Mouse (Mus musculus): ENCODE measurements around the gene Sh3d21. TPM values are rescaled to one million over a fixed set of nuclear protein-coding genes. Genes with fewer than 3 reads are reported as not detected.

Sh3d21 gene
- polyA plus RNA-seq, 1 experiment from 2014 or later: 1.3 TPM

DNA sequence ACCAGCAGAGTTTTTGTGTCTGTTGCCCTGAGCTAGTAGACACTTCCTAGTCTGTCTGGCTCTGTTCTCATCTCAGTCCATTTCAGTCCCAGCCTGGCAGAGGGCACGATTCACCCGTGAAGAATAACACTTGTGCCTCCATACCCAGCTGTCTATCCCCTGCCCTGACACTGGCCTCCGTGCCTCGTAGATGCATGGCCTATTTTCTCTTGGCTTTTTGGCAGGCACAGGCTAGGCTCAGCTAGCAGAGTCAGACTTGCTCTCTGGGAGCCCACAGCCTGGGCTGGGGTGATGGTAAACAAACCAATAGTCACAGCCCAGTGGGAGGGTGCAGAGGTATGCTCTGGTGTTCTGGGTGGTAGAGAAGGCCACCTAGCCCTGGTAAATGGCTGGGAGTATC, 50.0 kb downstream of the Sh3d21 start:
- Histone ChIP-seq H3K4me1 (peaks cover 32% of the 10 kb centered on the region), H3K9me3 (no peaks in the 10 kb centered on the region), H3K27ac (no peak overlapping the region), H3K27me3 (replicated peaks) (no peaks in the 10 kb centered on the region), H3K36me3 (replicated peaks) (no peaks in the 10 kb centered on the region), H3K4me2 (no peak overlapping the region), H3K4me3 (no peak overlapping the region), H3K9ac (no peak overlapping the region)
- no peak for ATAC-seq (replicated peaks)
- WGBS: 77% methylated on average over 4 of the region's 4 CpGs

DNA sequence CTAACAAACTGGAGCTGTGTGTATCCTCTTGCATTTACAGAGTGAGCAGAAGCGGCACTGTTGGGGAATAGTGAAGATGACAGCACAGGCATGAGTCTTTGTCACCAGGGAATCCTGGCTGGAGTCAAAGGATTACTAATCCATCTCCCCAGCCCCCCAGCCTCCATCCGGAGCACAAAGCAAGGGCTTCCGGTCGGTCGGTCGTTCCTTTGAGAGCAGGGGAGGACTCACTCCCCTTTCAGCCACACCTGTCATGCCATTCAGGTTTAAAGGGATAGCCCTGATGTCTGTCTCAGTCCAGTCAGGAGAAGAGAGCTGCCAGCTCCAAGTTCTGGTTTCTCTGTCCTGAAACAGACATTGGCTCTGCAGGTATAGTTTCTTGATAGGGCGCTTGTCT, 52.1 kb downstream of the Sh3d21 start:
- Histone ChIP-seq H3K9me3 (no peaks in the 10 kb centered on the region), H3K36me3 (replicated peaks) (no peaks in the 10 kb centered on the region), H3K4me1 (peaks cover 48% of the 10 kb centered on the region), H3K27ac (peak overlapping the region; percentile 72), H3K4me3 (no peak overlapping the region), H3K9ac (0 out of 2 replicates have a peak overlapping the region, but pooled peaks have one; percentile 7), H3K27me3 (replicated peaks) (no peaks in the 10 kb centered on the region), H3K4me2 (0 out of 2 replicates have a peak overlapping the region, but pooled peaks have one; percentile 3)
- ATAC-seq (replicated peaks): no peak
- 14% methylated on average over 7 of the region's 7 CpGs for WGBS

DNA sequence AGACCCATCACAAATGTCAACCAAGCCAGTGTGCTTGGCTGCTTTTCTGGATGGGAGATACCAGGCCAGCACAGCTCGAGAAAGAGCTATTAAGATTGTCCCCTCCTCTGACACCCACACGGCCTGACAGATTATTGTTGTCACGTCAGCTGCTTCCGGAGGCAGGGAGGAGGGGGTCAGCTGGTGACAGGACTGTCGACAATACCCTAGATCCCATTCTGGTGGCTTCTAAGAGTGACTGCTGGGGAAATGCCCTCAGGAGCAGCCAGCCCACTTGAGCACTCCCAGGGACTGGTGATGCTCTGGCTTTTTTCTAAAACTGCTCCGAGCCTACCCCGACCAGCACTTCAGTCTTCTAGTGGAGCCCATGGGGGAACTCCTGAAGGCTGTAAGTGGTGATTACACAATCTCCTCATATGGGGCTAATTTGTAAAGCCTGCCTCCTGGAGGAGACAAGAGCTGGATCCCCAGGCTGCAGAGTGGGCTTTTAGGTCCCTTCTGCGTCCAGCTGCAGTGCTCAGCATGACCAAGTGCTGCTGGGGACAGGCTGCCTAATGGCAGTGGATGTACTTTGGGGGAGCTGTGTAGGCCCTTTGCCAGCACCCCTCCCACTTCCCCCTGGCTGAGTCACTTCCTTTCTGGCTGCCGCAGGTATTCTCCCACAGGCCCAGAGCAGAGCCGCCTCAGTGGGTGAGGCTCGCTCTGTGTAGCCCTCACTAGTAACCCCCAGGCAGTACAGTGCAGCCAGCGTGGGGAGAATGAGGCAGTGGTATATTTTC, 52.7 kb downstream of the Sh3d21 start:
- Histone ChIP-seq H3K27me3 (replicated peaks) (no peaks in the 10 kb centered on the region), H3K9me3 (no peaks in the 10 kb centered on the region), H3K4me3 (no peak overlapping the region), H3K4me2 (0 out of 2 replicates have a peak overlapping the region, but pooled peaks have one; percentile 3), H3K4me1 (peaks cover 54% of the 10 kb centered on the region), H3K36me3 (replicated peaks) (no peaks in the 10 kb centered on the region), H3K9ac (0 out of 2 replicates have a peak overlapping the region, but pooled peaks have one; percentile 7), H3K27ac (peak overlapping the region; percentile 72)
- peak; percentile 46 for ATAC-seq (replicated peaks)
- WGBS: 7% methylated on average over 12 of the region's 12 CpGs

DNA sequence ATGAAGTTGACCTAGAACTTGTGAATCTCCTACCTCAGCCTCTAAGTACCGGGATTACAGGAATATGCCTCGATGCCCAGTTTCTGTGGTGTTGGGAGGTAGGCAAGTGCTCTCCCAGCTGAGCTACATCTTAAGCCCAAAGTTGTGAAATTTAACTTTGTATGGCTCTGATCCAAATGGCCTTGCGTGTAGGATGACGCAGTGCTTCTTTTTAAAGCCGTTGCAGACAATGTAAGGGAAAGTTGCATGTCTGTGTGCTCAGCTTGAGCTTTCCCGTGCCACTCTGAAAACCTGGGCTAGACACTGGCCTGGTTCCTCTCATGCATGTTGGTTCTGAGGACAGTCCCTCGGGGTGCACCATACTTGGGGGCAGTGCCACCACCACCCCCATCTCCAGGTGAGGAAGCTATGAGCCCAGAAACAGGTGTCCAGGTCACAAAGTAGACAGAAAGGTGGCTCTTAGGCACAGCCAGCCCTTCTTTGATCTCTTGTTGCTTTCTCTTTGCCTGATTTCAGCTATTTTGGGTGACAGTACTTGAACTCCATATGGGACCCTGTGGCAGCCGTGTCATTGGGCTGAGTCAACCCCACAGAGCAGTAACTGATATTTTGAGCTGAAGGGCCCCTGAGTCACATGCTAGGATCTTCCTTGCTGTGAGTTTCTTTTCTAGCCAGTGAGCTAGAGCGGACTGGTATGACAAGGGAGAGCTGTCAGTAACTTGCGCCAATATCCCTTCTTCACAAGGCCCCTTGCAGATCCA, 53.5 kb downstream of the Sh3d21 start:
- H3K9ac ChIP-seq: no peak overlapping the region
- H3K36me3 ChIP-seq (replicated peaks): no peaks in the 10 kb centered on the region
- 74% methylated on average over 10 of the region's 10 CpGs for WGBS
- no peaks in the 10 kb centered on the region for H3K27me3 ChIP-seq (replicated peaks)
- H3K9me3 ChIP-seq: no peaks in the 10 kb centered on the region
- ATAC-seq (replicated peaks): no peak
- no peak overlapping the region for H3K4me3 ChIP-seq
- peak overlapping the region; percentile 72 for H3K27ac ChIP-seq
- peaks cover 61% of the 10 kb centered on the region for H3K4me1 ChIP-seq
- no peak overlapping the region for H3K4me2 ChIP-seq

GRCm38 (mm10) chr4:126108061-126108740, 55.1 kb downstream of the Sh3d21 start:
- Histone ChIP-seq H3K36me3 (replicated peaks) (no peaks in the 10 kb centered on the region), H3K9me3 (no peaks in the 10 kb centered on the region), H3K27me3 (replicated peaks) (no peaks in the 10 kb centered on the region), H3K9ac (no peak overlapping the region; the same call in 1 of the 2 replicates), H3K4me3 (no peak overlapping the region), H3K4me2 (no peak overlapping the region; the same call in 1 of the 2 replicates), H3K4me1 (peaks cover 69% of the 10 kb centered on the region), H3K27ac (peak overlapping the region; percentile 56)
- WGBS: 20% methylated on average over 8 of the region's 8 CpGs
- no peak for ATAC-seq (replicated peaks)

DNA sequence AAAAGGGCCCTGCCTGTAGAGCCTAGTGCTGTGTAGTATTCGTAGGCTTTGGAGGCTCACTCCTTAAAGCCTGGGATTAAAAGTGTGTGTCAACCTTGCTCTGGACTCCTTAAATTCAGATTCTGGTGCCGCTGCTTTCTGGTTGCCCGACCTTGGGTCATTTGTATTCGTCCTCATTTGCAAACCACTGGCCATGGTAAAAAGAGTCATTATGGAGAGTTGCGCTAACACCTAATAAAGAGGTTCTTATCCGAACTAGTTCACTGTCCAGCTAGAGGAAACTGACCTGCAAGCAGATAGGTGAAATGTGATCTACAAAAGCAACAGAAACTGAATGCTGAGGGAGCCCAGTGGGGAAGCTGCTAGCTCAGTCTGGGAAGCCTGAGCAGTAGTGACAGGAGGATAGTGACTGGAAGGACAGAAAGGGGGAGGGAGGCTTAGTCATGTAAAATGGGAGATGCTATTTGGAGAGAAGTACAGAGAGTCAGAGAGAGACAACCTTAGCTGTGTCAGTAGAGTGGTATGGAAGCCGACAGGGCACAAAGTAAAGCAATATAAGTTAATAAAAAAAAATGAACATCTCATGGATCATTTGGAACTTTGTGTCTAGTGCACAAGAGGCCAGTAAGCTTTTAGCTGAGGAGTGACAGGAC, 58.0 kb downstream of the Sh3d21 start:
- 47% methylated on average over 7 of the region's 7 CpGs for WGBS
- no peak overlapping the region for H3K27ac ChIP-seq
- H3K9ac ChIP-seq: peak overlapping the region; percentile 89; the same call in 1 of the 2 replicates
- no peak for ATAC-seq (replicated peaks)
- H3K27me3 ChIP-seq (replicated peaks): no peaks in the 10 kb centered on the region
- no peaks in the 10 kb centered on the region for H3K36me3 ChIP-seq (replicated peaks)
- peak overlapping the region; percentile 96 for H3K4me3 ChIP-seq
- no peaks in the 10 kb centered on the region for H3K9me3 ChIP-seq
- H3K4me2 ChIP-seq: peak overlapping the region; percentile 87
- H3K4me1 ChIP-seq: peaks cover 72% of the 10 kb centered on the region

DNA sequence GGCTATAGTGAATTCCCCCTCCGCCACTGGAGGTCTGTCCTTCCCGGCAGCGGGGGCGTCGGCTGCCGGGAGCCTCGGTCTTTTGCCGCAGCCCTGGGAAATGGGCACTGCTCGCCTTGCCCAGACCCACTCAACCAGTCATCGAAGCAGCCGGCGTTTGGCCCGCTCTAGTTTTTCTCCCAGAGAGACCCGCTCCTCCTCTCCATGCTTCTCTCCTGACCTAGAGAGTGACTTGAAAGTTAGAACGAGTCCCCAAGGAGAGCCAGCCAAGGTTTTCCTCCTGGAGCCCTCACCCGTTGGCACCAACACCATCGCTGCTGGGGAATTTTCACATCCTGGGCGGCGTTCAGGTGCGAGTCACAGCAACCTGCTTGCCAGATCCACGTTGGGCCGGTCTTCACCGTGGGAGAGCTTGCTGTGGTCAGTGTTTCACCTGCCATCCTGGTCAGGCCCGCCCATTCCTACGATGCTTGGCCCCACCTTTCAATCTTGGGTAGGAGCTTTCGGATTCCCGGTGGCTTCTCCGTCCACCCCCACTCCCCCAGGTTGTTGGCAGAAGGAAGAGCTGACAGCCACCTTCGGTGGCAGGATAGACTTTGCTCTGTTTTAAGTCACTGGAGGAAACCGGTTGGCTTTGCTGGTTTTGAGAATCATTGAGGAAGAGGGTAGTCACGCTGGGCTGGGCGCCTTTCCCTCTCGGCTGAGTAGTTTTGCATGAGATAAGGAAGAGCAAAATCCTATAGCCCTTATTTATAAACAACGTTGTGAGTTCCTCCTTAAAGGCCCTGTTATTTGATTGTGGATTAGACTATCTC, 58.8 kb downstream of the Sh3d21 start:
- Histone ChIP-seq H3K27ac (peak overlapping the region; percentile 84), H3K9ac (peak overlapping the region; percentile 89), H3K27me3 (replicated peaks) (no peaks in the 10 kb centered on the region), H3K36me3 (replicated peaks) (no peaks in the 10 kb centered on the region), H3K4me3 (peak overlapping the region; percentile 96), H3K9me3 (no peaks in the 10 kb centered on the region), H3K4me1 (peaks cover 68% of the 10 kb centered on the region), H3K4me2 (peak overlapping the region; percentile 87)
- ATAC-seq (replicated peaks): peak; percentile 45
- 2% methylated on average over 34 of the region's 34 CpGs for WGBS

- H3K36me3 ChIP-seq (replicated peaks): no peaks in the 10 kb centered on the region
- H3K27ac ChIP-seq: peak within 1 kb of the TSS; percentile 84
- ATAC-seq (replicated peaks): peak; percentile 96
- under 1% methylated on average over 25 of the region's 34 CpGs for WGBS
- no peaks in the 10 kb centered on the region for H3K9me3 ChIP-seq
- peaks cover 63% of the 10 kb centered on the region for H3K4me1 ChIP-seq
- peak within 1 kb of the TSS; percentile 96 for H3K4me3 ChIP-seq
- peak within 1 kb of the TSS; percentile 89 for H3K9ac ChIP-seq
- peak within 1 kb of the TSS; percentile 87 for H3K4me2 ChIP-seq
- no peaks in the 10 kb centered on the region for H3K27me3 ChIP-seq (replicated peaks)
Observed at GRCm38 (mm10) chr4:126103590-126104068, 59.7 kb downstream of the Sh3d21 start, which contains the start of gene Stk40. Gene Stk40, plus strand, starts transcription at chr4:126103957.

DNA sequence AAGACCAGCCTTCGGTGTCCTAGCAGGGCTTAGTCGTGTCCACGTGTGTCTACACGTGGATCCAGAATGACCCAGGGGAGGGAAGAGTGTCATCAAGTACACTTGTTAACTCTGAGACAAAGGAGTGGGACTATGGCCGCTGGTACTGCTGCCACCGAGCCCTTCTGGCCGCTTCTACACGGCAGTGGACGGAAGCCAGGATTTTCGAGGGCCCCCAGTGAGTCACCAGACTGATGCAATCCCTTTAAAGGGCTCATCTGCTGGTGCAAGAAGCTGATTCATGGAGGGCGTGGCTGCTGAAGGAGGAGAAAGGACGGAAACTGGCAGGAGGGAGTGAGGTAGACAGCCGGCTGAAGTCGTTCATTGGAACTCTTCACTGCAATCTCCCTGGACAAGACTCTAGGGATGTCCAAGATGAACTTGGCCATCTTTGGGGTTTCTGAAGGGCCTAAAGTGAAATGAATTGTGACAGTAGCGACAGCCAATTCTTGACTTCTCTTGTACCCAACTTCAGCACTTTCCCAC, 60.2 kb downstream of the Sh3d21 start:
- Histone ChIP-seq H3K36me3 (replicated peaks) (no peaks in the 10 kb centered on the region), H3K4me3 (peak overlapping the region; percentile 96), H3K27me3 (replicated peaks) (no peaks in the 10 kb centered on the region), H3K9me3 (no peaks in the 10 kb centered on the region), H3K9ac (peak overlapping the region; percentile 50), H3K4me2 (peak overlapping the region; percentile 68), H3K27ac (peak overlapping the region; percentile 84), H3K4me1 (peaks cover 58% of the 10 kb centered on the region)
- peak; percentile 47 for ATAC-seq (replicated peaks)
- WGBS: under 1% methylated on average over 15 of the region's 15 CpGs

DNA sequence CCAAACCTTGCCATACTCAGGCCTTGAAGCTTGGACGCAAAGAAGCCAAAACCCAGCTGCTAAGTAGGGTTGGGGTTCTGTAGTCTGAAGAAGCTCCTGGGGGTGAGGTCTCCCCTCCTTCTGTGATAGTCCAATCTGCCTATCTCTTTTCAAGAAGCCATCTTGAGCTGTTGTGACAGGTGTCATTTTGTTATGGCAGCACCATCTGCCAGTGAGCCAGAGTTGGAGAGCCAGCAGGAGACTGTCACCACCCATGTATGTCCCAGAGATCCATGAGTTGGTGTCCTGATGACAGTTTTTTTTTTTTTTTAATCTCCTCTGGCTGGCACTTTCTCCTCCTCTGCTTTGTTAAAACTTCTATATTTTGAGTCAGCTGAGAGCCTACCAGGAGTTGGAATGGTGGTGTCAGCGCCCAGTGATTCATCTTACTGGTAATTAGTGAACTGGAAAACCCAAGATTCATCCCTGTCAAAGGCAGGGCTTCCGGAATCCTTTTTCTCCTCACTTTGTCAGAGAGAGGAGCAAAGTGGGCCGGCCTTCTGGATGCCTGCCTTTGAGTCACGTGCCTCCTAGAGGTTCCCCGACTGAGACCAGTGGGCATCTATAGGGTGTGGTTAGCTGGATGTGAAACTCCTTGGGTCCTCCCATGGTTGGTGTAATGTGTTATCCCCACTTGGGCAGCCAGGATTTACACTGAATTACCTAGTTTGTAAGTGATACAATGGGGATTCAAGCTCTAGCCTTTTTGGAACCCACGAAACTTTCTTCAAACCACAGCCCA, 61.0 kb downstream of the Sh3d21 start:
- Histone ChIP-seq H3K9me3 (no peaks in the 10 kb centered on the region), H3K9ac (no peak overlapping the region), H3K27ac (peak overlapping the region; percentile 84), H3K4me2 (peak overlapping the region; percentile 68), H3K4me3 (no peak overlapping the region; the same call in 1 of the 2 replicates), H3K4me1 (peaks cover 53% of the 10 kb centered on the region), H3K36me3 (replicated peaks) (no peaks in the 10 kb centered on the region), H3K27me3 (replicated peaks) (no peaks in the 10 kb centered on the region)
- 41% methylated on average over 7 of the region's 7 CpGs for WGBS
- no peak for ATAC-seq (replicated peaks)

Data from midbrain, embryonic 15.5 days (tissue).